Mouse (Mus musculus) midbrain, embryonic 15.5 days (tissue): ENCODE data around the gene Cycs. TPM values are rescaled to one million over a fixed set of nuclear protein-coding genes. Genes with fewer than 3 reads are reported as not detected.

Source experiments
- microRNA-seq: library from miRNA; unstranded; fragments of <30 nt; microRNA quantifications from one replicate; pipeline ENCODE4, GENCODE M21; 2016
- polyA plus RNA-seq: library from polyadenylated mRNA; unstranded; fragments of >200 nt; fragmentation: Nextera tagmentation; extraction: Ambion mirVana; gene quantifications from 2 replicates; pipeline ENCODE4 v1.2.1, GENCODE M21; 2015

Cycs gene
- polyA plus RNA-seq, 1 experiment from 2014 or later = 67.7 TPM

Small RNA genes within 50 kb of the gene (microRNA-seq; reads per million reads assigned to microRNA genes)
- gene Mir6371 = not detected

Other genes starting within 250 kb of the Cycs start
- gene Osbpl3, start 110.3 kb downstream of the Cycs start, polyA plus RNA-seq = 5.6 and 6.2 TPM in 2 replicates
- 3.1 and 3.2 TPM in 2 replicates for gene 4921507P07Rik, start 30.1 kb upstream of the Cycs start, polyA plus RNA-seq
- gene Npvf, start 87.9 kb upstream of the Cycs start, polyA plus RNA-seq = 0.43 and 1.5 TPM in 2 replicates